Mouse (Mus musculus) testis, postnatal 14 days (tissue): ENCODE measurements around the gene Mpl.

Experiments used
- DNase-seq: peaks from one replicate; pipeline ENCODE4 v3.0.0; 2021; ENCODE audit warnings: low spot score

The Mpl gene

DNA sequence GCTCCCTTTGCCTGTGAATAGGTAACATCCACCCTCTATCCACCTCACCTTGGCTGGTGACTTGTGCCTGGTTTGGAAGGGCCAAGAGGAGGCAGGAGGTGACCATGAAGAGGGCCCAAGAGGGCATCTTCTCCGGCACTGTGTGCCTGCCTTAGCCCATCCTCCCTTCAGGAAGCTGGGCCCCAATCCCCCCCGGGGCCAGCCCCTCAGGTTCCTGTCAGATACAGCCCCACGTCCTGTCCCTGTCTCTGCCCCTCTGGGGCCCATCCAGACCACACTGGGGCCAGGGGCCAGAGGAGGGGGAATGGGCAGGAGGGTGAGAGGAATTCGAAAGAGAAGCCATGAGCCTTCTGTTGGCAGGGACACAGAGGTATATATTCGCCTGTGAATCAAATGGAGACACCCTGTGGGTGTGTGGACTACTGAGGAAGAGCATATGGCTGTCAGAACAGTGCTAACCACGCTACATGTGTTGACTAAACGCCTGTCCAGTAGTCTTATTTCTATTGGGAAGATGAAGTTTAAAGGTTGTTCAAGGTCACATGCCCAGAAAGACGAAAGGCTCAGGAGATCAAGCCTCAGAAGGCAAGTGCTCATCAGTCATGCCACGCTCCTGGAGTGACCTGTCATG, at the start of gene Mpl:
TSS of gene Mpl (minus strand) at position 169 of the 631 bp plus-strand sequence.
- DNase-seq, result no peak

DNA sequence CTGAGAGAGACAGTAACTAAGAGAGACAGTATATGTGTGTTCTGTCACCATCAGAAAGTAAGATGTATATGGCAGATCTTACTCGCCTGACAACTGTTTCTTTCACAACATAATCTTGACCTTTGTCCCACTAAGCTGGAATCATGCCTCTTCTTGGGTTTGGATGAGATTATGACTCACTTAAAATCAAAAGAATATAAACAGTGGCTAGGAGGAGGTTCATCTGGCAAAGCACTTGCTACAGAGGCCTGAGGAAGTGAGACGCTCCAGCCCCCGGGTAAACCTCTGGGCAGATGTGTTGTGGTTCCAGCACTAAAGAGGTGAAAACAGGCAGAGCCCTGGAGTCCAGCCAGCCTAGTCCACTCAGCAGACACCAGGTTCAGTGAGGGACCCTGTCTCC, 48.2 kb upstream of the Mpl start:
- DNase-seq, result no peak

DNA sequence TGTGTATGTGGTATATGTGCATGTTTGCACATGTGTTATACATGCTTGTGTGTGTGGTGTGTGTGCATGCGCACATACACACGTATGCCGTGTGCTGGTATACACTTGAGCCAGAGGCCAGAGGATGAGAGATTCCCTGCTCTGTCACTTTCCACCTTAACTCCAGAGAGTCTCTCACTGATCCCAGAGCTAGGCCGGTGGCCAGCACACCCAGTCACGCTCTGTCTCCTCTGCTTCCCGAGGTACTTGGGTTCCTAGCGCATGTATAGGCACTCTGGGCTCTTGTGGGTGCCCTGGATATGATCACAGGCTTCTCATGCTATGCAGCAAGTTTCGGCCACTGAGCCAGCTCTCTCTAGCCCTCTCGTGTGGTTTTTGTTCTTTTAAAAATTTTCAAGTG, 43.5 kb upstream of the Mpl start:
- DNase-seq, result no peak

DNA sequence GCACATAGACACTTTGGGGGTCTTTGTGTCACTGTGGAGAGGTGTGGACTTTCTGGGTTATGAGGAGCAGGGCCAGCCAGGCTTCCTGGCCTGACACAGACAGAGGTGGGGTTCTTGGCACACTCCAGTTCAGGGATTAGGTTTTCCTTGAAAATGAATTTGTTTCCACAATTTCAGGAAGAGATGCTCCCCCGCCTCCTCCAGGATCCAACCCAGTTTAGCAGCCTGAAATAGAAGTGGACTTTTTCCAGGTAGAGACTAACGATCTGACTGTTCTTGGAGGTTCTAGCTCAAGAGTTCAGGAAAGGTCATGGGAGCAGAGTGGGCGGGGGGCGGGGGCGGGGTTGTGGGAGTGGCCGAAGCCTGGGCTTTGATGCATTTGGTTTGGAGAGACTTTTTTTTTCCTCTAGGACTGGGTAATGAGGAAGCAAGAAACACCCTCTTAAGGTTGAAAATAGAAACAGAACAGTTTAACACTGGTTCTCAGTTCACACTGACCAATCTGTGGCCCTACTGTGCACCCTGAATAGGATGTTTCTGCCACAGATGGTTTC, 42.9 kb upstream of the Mpl start:
- no peak for DNase-seq

DNA sequence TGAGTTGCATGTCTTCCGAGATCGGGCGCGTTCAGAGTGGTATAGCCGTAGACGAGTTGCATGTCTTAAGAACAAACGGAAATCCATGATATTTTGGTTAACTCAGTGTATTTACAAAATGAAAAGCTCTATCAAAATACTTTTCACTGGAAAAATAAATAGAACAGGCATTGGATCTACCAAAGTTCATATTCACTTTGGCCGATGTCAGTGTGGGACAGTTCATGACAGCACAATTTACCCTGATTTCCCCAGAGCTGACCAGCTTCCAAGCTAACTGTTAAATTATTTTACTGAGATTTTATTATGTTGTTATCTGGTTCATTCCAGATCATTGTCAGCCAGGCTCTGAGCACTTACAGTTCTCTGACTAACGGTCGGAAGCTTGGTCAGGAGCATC, 33.1 kb upstream of the Mpl start:
- no peak for DNase-seq

- DNase-seq, result no peak
Observed at GRCm38 (mm10) chr4:118489717-118490132, 32.4 kb upstream of the Mpl start, which contains the start of gene Tie1. Tie1 (minus strand) TSS chr4:118490061.

DNA sequence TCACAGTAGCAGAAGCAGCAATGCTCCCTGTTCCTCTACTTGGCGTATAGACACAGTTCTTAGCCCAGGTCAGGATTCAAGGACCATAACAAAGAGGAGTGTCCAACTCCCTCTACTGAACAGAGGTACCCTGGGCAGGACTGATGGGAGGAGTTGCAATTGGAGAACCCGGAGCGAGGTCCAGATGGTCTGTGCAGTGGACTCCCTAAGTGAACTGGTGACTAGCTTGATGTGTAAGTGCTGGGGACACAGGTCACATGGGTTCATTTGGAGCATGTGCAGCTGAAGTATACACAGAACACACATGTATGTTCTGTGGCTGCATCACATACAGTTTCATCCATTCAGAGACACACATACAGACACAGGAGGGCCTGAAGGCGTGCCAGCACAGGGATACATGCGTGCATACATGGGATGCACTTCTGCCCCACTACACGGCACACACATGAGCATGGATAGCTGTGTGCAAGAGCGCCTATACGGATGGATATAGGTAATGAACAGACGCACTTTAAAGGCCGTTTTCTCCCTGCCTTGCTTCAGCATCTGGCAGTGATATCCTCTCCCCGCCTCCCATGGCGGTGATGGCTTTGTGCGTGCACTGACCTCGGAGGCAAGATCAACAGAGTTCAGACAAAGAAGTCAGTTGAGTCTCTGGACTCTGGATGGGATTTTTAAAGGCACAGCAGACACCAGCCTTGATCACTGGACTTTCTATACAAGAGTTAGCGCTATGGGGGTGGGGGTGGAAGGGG, 19.6 kb upstream of the Mpl start:
- DNase-seq, result no peak

DNA sequence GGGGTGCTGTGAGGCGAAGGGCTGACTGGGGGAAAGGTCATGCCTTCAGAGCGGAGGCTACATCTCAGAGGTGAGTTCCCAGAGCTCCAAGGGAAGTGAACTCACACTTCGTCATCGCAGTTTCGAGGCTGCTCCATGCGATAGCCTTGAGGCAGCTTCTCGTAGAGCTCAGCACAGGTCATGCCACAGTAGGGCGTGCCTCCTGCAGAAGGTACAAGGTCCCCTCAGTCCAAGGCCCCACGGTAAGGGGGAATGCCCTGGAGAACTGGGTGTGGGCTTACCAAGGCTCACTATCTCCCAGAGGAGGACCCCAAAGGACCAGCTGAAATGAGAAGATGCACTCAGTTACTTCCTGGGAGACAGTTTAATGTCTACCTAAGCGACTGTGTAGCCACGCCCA, 15.4 kb upstream of the Mpl start:
- DNase-seq, result no peak

DNA sequence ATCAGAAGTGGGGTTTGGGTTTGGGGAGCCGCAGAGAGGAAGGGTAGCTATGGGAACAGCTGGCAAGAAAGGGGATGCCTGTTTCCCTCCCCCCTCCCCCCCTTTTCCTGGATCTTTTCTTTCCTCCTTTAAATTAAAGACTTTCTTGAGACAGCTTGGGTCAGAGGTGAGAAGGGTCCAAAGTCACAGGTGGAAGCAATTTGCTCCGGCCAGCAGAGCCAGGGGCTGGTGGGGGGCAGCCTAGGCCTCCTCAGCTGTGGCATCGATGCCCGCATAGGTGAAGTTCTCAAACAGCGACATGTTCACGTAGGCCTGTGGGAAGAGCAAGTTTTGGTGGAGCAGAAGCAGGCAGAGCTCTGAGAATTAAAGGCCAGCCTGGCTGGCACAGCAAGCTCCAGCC, 14.0 kb upstream of the Mpl start:
- DNase-seq, result no peak

DNA sequence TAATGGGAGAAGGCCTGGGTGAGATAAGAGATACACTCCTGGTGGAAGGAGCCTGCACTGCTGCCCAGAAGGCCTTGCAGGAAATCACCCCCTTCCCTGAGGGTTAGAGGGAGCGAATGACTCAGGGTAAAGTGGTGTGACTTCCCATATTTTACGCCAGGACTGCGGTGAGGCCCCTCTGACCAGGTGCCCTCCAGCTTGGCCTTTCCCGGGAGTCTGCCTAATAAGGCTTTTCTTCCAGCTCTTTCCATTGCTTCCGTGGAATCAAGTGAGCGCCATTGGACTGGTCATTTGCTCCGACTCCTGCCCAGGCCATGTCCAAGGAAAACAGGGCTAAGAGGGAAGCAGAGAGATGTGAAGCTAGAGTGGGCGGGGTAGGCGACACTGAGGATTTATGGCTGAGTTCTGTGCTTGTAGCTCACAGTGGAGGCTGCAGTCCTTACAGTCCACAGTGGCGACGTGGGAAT, 8.4 kb upstream of the Mpl start:
- DNase-seq, result no peak

DNA sequence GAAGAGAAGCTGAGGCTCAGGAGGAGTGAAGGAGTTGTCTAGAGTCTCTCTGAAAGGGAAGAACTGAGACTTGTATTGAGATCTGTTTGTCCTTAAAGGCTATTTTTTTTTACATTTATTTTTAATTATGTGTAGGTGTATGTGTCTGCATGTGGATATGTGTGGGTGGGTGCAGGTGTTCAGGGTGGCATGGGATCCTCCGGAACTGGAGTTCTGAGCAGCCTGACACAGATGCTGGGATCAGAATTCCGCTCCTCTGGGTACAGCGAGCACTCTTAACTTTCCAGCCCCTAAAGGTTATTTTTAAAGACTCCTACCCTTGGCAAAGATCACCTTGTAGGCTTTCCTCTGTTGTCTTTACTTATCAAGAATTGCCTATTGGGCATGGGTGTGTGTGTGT, 7.6 kb upstream of the Mpl start:
- DNase-seq, result no peak

DNA sequence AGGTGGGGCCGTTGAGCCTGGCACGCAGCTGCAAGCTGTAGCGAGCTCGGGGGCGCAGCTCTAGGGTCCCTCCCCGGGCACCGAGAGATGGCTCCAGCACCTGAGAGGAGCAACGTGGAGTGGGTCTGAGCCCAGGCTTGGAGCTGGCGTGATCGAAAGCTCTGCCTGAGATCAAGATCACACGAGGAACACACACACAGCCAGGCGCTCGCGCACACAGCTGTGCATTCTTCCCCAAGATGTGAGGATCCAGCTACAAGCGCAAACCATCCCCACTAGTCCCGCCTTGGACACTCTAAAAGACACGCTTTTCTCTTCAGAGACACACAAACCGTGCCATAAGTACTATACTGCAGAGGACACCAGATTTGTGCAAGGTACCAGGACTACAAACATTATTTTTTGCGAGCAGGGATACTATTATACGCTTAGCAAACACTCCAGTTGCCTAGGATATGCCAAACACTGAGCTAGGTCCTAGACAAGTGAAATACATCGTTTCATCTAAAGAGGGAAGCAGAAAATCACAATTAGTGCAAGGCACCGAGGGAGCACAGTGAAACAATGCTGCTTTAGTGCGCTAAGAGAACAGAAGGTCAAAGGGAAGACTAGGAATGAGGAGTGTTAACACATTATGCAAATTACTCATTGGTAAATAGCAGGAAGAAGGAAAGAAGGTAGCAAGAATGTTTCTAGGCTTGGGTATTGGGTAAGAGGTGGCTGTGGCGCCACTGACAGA, 10.7 kb downstream of the Mpl start:
- no peak for DNase-seq

- no peak for DNase-seq
Observed at GRCm38 (mm10) chr4:118445781-118446414, 11.4 kb downstream of the Mpl start.

DNA sequence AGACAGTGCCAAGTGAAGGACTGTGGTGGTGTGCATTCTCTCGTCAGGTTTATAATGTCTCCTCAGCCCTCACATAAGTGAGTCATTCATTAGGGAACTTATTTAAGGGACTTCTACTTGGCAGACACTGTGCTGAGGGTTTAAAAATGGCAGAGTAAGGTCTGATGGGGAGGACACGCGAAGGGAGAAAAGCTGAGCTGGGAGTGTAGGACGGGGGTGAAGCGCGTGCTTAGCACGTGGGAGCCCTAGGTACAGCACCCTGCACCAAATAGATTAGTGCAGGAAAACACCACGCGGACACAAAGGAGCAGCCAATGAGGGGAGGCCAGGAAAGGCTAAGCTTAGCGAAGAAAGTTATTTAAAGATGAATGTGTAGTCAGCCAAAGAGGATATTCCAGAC, 12.2 kb downstream of the Mpl start:
- no peak for DNase-seq

- peak; percentile 38 for DNase-seq
Observed at GRCm38 (mm10) chr4:118437829-118438253, 19.5 kb downstream of the Mpl start.

DNA sequence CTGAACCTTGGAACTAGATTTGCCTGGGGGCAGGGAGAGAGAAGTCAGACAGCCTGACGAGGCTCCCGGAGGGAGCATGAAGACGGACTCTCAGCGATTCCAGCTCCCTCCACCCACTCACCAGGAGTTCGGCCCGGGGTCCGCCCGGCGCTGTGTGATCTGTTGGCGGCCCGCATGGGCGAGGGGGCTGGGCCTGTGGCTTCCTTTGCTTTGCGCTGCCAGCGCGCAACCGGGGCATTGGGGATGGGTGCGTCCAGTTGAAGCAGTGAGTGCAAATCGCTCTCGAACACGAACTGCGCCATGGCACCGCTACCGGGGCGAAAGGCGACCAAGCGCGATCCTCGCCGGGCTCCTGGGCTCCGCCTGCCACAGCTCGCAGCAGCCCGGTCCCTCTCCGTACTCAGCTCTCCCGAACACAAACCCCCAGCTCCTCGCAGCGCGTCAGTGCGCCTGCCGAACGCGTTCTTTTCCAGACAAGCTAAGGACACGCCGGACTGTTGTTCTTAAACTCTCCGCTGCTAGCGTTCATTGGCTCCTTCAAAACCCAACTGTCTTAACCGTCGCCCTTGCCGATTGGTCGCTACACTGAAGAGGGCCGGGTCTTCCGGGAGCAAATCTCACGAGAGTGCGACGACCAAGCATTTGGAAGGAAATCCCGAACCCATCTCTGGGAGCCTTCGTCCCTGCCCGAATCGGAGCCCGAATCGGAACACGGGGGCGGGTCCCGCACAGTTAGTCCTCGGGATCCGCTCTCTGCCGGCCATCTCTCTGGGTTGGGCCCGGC, 20.3 kb downstream of the Mpl start, which contains the start of gene Cdc20:
TSS of gene Cdc20 (minus strand) at position 533 of the 784 bp plus-strand sequence.
- DNase-seq, result peak; percentile 96

- DNase-seq, result no peak
Observed at GRCm38 (mm10) chr4:118432332-118432731, 25.0 kb downstream of the Mpl start.

DNA sequence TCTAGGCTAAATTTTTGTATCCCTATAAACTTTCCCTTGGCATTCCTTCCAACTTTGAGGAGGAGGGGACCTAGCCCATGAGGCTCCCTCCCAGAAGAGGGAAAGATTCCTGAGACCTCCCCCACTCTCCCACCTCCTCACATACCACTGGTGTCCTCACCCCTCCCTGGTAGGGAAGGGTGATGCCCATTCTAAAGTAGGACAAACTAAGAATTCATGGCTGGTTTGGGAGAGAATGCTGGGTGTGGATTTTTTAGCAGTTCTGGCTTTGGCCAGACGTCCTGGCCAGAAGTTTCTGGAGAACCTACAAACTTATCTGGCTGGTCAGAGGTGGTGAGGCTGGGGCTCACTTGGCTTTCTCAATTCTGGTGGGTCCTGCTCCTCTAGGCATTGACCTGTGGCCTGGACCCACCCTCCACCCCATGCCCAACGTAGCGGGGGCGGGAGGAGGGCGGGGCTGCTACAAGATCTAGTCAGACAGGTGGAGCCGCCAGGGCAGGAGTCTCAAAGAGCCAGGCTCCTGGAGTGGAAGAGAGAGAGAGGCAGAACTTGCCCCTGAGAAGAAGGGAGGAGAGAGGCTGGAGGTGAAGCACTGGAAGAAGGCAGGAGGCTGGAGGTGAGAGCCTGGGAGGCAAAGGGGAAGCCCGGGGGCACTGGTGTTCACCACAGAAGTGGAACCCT, 28.0 kb downstream of the Mpl start:
- DNase-seq, result no peak

DNA sequence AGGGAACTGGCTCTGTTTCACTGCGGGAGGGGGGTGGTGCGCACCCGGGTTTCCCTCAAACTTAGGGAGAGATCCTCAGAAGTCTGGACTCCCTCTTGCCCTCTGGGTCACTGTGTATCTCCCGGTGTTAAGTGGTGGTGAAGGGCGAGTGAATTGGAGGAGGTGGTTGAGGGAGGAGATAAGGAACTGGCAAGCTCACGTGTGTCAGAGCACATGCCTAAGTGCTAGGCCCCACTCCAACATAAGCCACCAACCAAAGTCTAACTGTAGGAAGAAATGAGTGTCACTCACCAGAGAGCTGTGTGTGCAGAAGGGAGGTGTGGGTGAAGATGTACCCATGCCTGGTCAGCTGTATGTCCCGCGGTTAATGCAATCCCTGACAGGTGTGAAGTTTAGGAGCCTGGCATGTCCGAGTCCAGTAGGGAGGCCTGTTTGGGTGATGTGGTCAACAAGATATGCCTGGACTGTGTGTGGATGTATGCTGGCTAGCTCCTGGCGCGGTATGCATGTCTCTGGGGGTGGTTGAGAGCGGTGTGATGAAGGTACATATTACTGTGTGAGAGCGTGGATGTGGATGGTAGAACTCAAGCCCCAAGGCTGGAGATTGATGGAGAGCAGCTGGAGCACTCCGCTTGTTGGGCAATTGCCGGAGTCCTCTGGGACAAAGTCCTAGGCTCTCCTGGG, 28.6 kb downstream of the Mpl start:
- no peak for DNase-seq
